10 mouse cellular contexts compared by ENCODE assay signal in genomic region chr11:120423569-120424295, GRCm38 (mm10). TPM values are rescaled to one million over a fixed set of nuclear protein-coding genes. Genes with fewer than 3 reads are reported as not detected.
DNase-seq lines count a peak whose midpoint lies in the region; ATAC-seq and TF ChIP-seq lines count a peak whose summit lies in the region.
"Had no signal": no experiment of that assay in that cellular context is flagged by ENCODE, and none has a peak within 500 bp of the region (broad histone marks: within the 10 kb centered on the region; RNA-seq: fewer than 3 reads in every experiment).

No protein-coding gene starts in this region.

- H3K27ac ChIP-seq in liver, adult 2 months (replicated peaks; ENCODE audit: insufficient read depth, low read depth, low read length), result peak overlapping the region; percentile 81
- no peak overlapping the region for H3K27ac ChIP-seq in liver, embryonic 12.5 days
- no peak overlapping the region for H3K27ac ChIP-seq in bone marrow macrophage, adult 2 months (ENCODE audit: insufficient read depth, low read depth, low read length)
- H3K27ac ChIP-seq in forebrain, embryonic 14.5 days (ENCODE audit: low read depth, low read length), result no peak overlapping the region
- H3K27ac ChIP-seq in intestine, embryonic 14.5 days (ENCODE audit: low read depth), result no peak overlapping the region
- no peak overlapping the region; the same call in 1 of the 2 replicates for H3K27ac ChIP-seq in neural tube, embryonic 11.5 days (ENCODE audit: low read depth, low read length)
- H3K27ac ChIP-seq: embryonic facial prominence, embryonic 13.5 days had no signal

- no peaks in the 10 kb centered on the region for H3K27me3 ChIP-seq in liver, adult 2 months (ENCODE audit: control insufficient read depth, insufficient read depth, low read length)
- H3K27me3 ChIP-seq in liver, embryonic 12.5 days (replicated peaks), result no peaks in the 10 kb centered on the region
- H3K27me3 ChIP-seq in forebrain, embryonic 14.5 days (replicated peaks; ENCODE audit: control insufficient read depth, insufficient read depth, low read length), result no peaks in the 10 kb centered on the region
- no peaks in the 10 kb centered on the region for H3K27me3 ChIP-seq in intestine, embryonic 14.5 days (replicated peaks; ENCODE audit: control insufficient read depth, insufficient read depth, low read length)
- no peaks in the 10 kb centered on the region for H3K27me3 ChIP-seq in neural tube, embryonic 11.5 days (ENCODE audit: control insufficient read depth, insufficient read depth, low read length)
- H3K27me3 ChIP-seq: embryonic facial prominence, embryonic 13.5 days had no signal

- peaks cover 23% of the 10 kb centered on the region; the same call in 1 of the 2 replicates for H3K79me2 ChIP-seq in liver, adult 2 months (ENCODE audit: control insufficient read depth, insufficient read depth, low read length)

- H3K36me3 ChIP-seq in liver, adult 2 months (ENCODE audit: control insufficient read depth, insufficient read depth, low read length), result peaks cover 51% of the 10 kb centered on the region
- peaks cover 98% of the 10 kb centered on the region for H3K36me3 ChIP-seq in liver, embryonic 12.5 days
- H3K36me3 ChIP-seq in forebrain, embryonic 14.5 days (ENCODE audit: control insufficient read depth, insufficient read depth, low read length), result peaks cover 82% of the 10 kb centered on the region
- peaks cover 75% of the 10 kb centered on the region for H3K36me3 ChIP-seq in intestine, embryonic 14.5 days (ENCODE audit: control insufficient read depth, insufficient read depth, low read length)
- peaks cover 26% of the 10 kb centered on the region for H3K36me3 ChIP-seq in neural tube, embryonic 11.5 days (ENCODE audit: control insufficient read depth, insufficient read depth, low read length)

- H3K4me3 ChIP-seq in liver, adult 2 months (ENCODE audit: insufficient read depth, low read depth, low read length), result no peak overlapping the region
- no peak overlapping the region for H3K4me3 ChIP-seq in liver, embryonic 12.5 days
- no peak overlapping the region for H3K4me3 ChIP-seq in bone marrow macrophage, adult 2 months (ENCODE audit: insufficient read depth, low read length)
- H3K4me3 ChIP-seq in forebrain, embryonic 14.5 days (ENCODE audit: low read depth, low read length), result no peak overlapping the region
- H3K4me3 ChIP-seq in intestine, embryonic 14.5 days (ENCODE audit: low read depth, low read length), result no peak overlapping the region
- H3K4me3 ChIP-seq in neural tube, embryonic 11.5 days (ENCODE audit: low read depth, low read length), result no peak overlapping the region
- H3K4me3 ChIP-seq: embryonic facial prominence, embryonic 13.5 days had no signal

- DNase-seq in liver, adult 2 months (ENCODE audit: extremely low read depth, low read depth, low spot score), result peak; percentile 63
- peak; percentile 83 for DNase-seq in forebrain, embryonic 14.5 days (ENCODE audit: low spot score)
- peak; percentile 85 for DNase-seq in intestine, embryonic 14.5 days (ENCODE audit: low spot score)
- DNase-seq in left cerebral cortex, adult 18-20 months (ENCODE audit: low spot score in 2 of 2), result peak; percentile 48 to 56
- DNase-seq in neural tube, embryonic 11.5 days (ENCODE audit: low spot score), result peak; percentile 68
- DNase-seq in testis, postnatal 10 days (ENCODE audit: low spot score), result peak; percentile 84

- no peak for ATAC-seq in liver, embryonic 12.5 days
- no peak for ATAC-seq in forebrain, embryonic 14.5 days
- ATAC-seq in intestine, embryonic 14.5 days (replicated peaks; ENCODE audit: low FRiP score, low TSS enrichment, low read depth), result peak; percentile 53; the same call in 1 of the 2 replicates
- no peak for ATAC-seq in neural tube, embryonic 11.5 days (ENCODE audit: insufficient read depth, low FRiP score, low TSS enrichment)

- peaks cover 28% of the 10 kb centered on the region for H3K4me1 ChIP-seq in liver, adult 2 months (ENCODE audit: control insufficient read depth, insufficient read depth, low read length)
- H3K4me1 ChIP-seq in liver, embryonic 12.5 days, result peaks cover 10% of the 10 kb centered on the region; the same call in 1 of the 2 replicates
- peaks cover 5% of the 10 kb centered on the region for H3K4me1 ChIP-seq in bone marrow macrophage, adult 2 months (ENCODE audit: control insufficient read depth, insufficient read depth, low read length)
- H3K4me1 ChIP-seq in forebrain, embryonic 14.5 days (ENCODE audit: control insufficient read depth, insufficient read depth, low read length), result no peaks in the 10 kb centered on the region
- peaks cover 10% of the 10 kb centered on the region for H3K4me1 ChIP-seq in intestine, embryonic 14.5 days (replicated peaks; ENCODE audit: control insufficient read depth, insufficient read depth, low read length)
- no peaks in the 10 kb centered on the region for H3K4me1 ChIP-seq in neural tube, embryonic 11.5 days (ENCODE audit: control insufficient read depth, insufficient read depth, low read length)
- H3K4me1 ChIP-seq: embryonic facial prominence, embryonic 13.5 days had no signal

- H3K4me2 ChIP-seq in liver, embryonic 12.5 days, result no peak overlapping the region
- no peak overlapping the region for H3K4me2 ChIP-seq in forebrain, embryonic 14.5 days (ENCODE audit: low read length)
- no peak overlapping the region for H3K4me2 ChIP-seq in intestine, embryonic 14.5 days (ENCODE audit: low read length)
- no peak overlapping the region for H3K4me2 ChIP-seq in neural tube, embryonic 11.5 days (ENCODE audit: low read depth)
- H3K4me2 ChIP-seq: embryonic facial prominence, embryonic 13.5 days had no signal

- 53% methylated on average over 9 of the region's 9 CpGs for WGBS in liver, adult 2 months
- 73% methylated on average over 9 of the region's 9 CpGs for WGBS in liver, embryonic 12.5 days (ENCODE audit: insufficient replicate concordance)
- WGBS in forebrain, embryonic 14.5 days, result 76% methylated on average over 9 of the region's 9 CpGs
- whole genome bisulfite sequencing in intestine, embryonic 14.5 days, result 60% methylated on average over 9 of the region's 9 CpGs
- 77% methylated on average over 9 of the region's 9 CpGs for WGBS in neural tube, embryonic 11.5 days

- peak; percentile 75 for TF ChIP-seq CTCF in liver, adult 2 months (IDR thresholded peaks at IDR 0.05; ENCODE audit: low read depth, low read length)
- TF ChIP-seq CTCF in bone marrow macrophage, adult 2 months (IDR thresholded peaks at IDR 0.05; ENCODE audit: low read depth, low read length), result peak; percentile 77

- H3K9ac ChIP-seq in liver, adult 2 months (ENCODE audit: low read depth, low read length), result no peak overlapping the region; the same call in 1 of the 2 replicates
- no peak overlapping the region for H3K9ac ChIP-seq in liver, embryonic 12.5 days
- H3K9ac ChIP-seq in forebrain, embryonic 14.5 days (ENCODE audit: low read length), result no peak overlapping the region
- no peak overlapping the region for H3K9ac ChIP-seq in intestine, embryonic 14.5 days (ENCODE audit: low read length)
- H3K9ac ChIP-seq in neural tube, embryonic 11.5 days (ENCODE audit: low read length), result no peak overlapping the region
- H3K9ac ChIP-seq: embryonic facial prominence, embryonic 13.5 days had no signal

- TF ChIP-seq POLR2A in liver, adult 2 months (IDR thresholded peaks at IDR 0.05; ENCODE audit: extremely low read depth, insufficient read depth, low read length), result no peak
- no peak for TF ChIP-seq POLR2A in bone marrow macrophage, adult 2 months (IDR thresholded peaks at IDR 0.05; ENCODE audit: borderline replicate concordance, low read depth, low read length)

- H3K9me3 ChIP-seq in liver, embryonic 12.5 days (replicated peaks), result no peaks in the 10 kb centered on the region
- no peaks in the 10 kb centered on the region for H3K9me3 ChIP-seq in forebrain, embryonic 14.5 days (replicated peaks; ENCODE audit: control insufficient read depth, low read length)
- H3K9me3 ChIP-seq in intestine, embryonic 14.5 days (ENCODE audit: control insufficient read depth, low read length), result no peaks in the 10 kb centered on the region
- no peaks in the 10 kb centered on the region for H3K9me3 ChIP-seq in neural tube, embryonic 11.5 days (ENCODE audit: control insufficient read depth, low read length)
- H3K9me3 ChIP-seq: embryonic facial prominence, embryonic 13.5 days had no signal

RNA-seq across cellular contexts. Expression of gene Nploc4, which starts 13.8 kb away (rescaled TPM):
- total RNA-seq in liver, adult 2 months (2014; rRNA removed), result 24.6 and 37.9 TPM in 2 replicates
- polyA plus RNA-seq in liver, adult 2 months (2012; rRNA removed), result 51.5 and 58.9 TPM in 2 replicates
- 44.9 and 46.3 TPM in 2 replicates for polyA plus RNA-seq in liver, embryonic 12.5 days (2016; fragmentation: Nextera tagmentation; extraction: Ambion mirVana)
- polyA plus RNA-seq in bone marrow macrophage, adult 2 months (2012; ENCODE audit: insufficient read depth, insufficient read length, missing spikeins), result 45.6 and 46.6 TPM in 2 replicates
- polyA plus RNA-seq in forebrain, embryonic 14.5 days (2014; fragmentation: Nextera tagmentation; extraction: Ambion mirVana), result 29.9 and 30.8 TPM in 2 replicates
- polyA plus RNA-seq in intestine, embryonic 14.5 days (2014; fragmentation: Nextera tagmentation; extraction: Ambion mirVana), result 34.5 and 37.4 TPM in 2 replicates
- 10 to 100 TPM; 65.2 TPM for total RNA-seq in left cerebral cortex, adult 18-20 months (2021)
- polyA plus RNA-seq in neural tube, embryonic 11.5 days (2014; fragmentation: Nextera tagmentation; extraction: Ambion mirVana), result 44.7 and 51.0 TPM in 2 replicates

RNA-seq across cellular contexts. Expression of gene Tspan10, which starts 18.7 kb away (rescaled TPM):
- total RNA-seq in liver, adult 2 months (2014; rRNA removed), result not detected in 2 replicates
- polyA plus RNA-seq in liver, adult 2 months (2012; rRNA removed), result 0.05 TPM in 2 replicates
- polyA plus RNA-seq in liver, embryonic 12.5 days (2016; fragmentation: Nextera tagmentation; extraction: Ambion mirVana), result not detected in 2 replicates
- 0.32 TPM in 1 of 2 replicates, not detected in the other for polyA plus RNA-seq in bone marrow macrophage, adult 2 months (2012; ENCODE audit: insufficient read depth, insufficient read length, missing spikeins)
- polyA plus RNA-seq in forebrain, embryonic 14.5 days (2014; fragmentation: Nextera tagmentation; extraction: Ambion mirVana), result not detected in 2 replicates
- not detected in 2 replicates for polyA plus RNA-seq in intestine, embryonic 14.5 days (2014; fragmentation: Nextera tagmentation; extraction: Ambion mirVana)
- total RNA-seq in left cerebral cortex, adult 18-20 months (2021), result 1 to 10 TPM; 1.8 to 3.3 TPM
- polyA plus RNA-seq in neural tube, embryonic 11.5 days (2014; fragmentation: Nextera tagmentation; extraction: Ambion mirVana), result not detected in 2 replicates
- polyA plus RNA-seq: neural tube, embryonic 14.5 days had no signal

RNA-seq across cellular contexts. Expression of gene Pde6g, which starts 29.6 kb away (rescaled TPM):
- 0.46 and 0.81 TPM in 2 replicates for total RNA-seq in liver, adult 2 months (2014; rRNA removed)
- 0.98 and 1.8 TPM in 2 replicates for polyA plus RNA-seq in liver, adult 2 months (2012; rRNA removed)
- 0.13 and 0.25 TPM in 2 replicates for polyA plus RNA-seq in liver, embryonic 12.5 days (2016; fragmentation: Nextera tagmentation; extraction: Ambion mirVana)
- polyA plus RNA-seq in bone marrow macrophage, adult 2 months (2012; ENCODE audit: insufficient read depth, insufficient read length, missing spikeins), result 0.49 and 0.62 TPM in 2 replicates
- not detected in 2 replicates for polyA plus RNA-seq in forebrain, embryonic 14.5 days (2014; fragmentation: Nextera tagmentation; extraction: Ambion mirVana)
- polyA plus RNA-seq in intestine, embryonic 14.5 days (2014; fragmentation: Nextera tagmentation; extraction: Ambion mirVana), result not detected in 2 replicates
- total RNA-seq in left cerebral cortex, adult 18-20 months (2021), result under 1 TPM; 0.40 to 0.58 TPM
- polyA plus RNA-seq in neural tube, embryonic 11.5 days (2014; fragmentation: Nextera tagmentation; extraction: Ambion mirVana), result 0.65 TPM in 1 of 2 replicates, not detected in the other
- polyA plus RNA-seq: embryonic facial prominence, embryonic 13.5 days had no signal

RNA-seq across cellular contexts. Expression of gene Oxld1, which starts 34.1 kb away (rescaled TPM):
- total RNA-seq in liver, adult 2 months (2014; rRNA removed), result 20.7 and 28.9 TPM in 2 replicates
- 29.2 and 32.6 TPM in 2 replicates for polyA plus RNA-seq in liver, adult 2 months (2012; rRNA removed)
- polyA plus RNA-seq in liver, embryonic 12.5 days (2016; fragmentation: Nextera tagmentation; extraction: Ambion mirVana), result 8.1 and 9.6 TPM in 2 replicates
- 11.4 and 15.4 TPM in 2 replicates for polyA plus RNA-seq in bone marrow macrophage, adult 2 months (2012; ENCODE audit: insufficient read depth, insufficient read length, missing spikeins)
- polyA plus RNA-seq in forebrain, embryonic 14.5 days (2014; fragmentation: Nextera tagmentation; extraction: Ambion mirVana), result 11.6 and 15.3 TPM in 2 replicates
- 16.5 and 17.5 TPM in 2 replicates for polyA plus RNA-seq in intestine, embryonic 14.5 days (2014; fragmentation: Nextera tagmentation; extraction: Ambion mirVana)
- total RNA-seq in left cerebral cortex, adult 18-20 months (2021), result 10 to 100 TPM; 13.0 to 16.4 TPM
- polyA plus RNA-seq in neural tube, embryonic 11.5 days (2014; fragmentation: Nextera tagmentation; extraction: Ambion mirVana), result 12.0 and 14.4 TPM in 2 replicates

RNA-seq across cellular contexts. Expression of gene Ccdc137, which starts 34.2 kb away (rescaled TPM):
- 4.6 and 5.7 TPM in 2 replicates for total RNA-seq in liver, adult 2 months (2014; rRNA removed)
- polyA plus RNA-seq in liver, adult 2 months (2012; rRNA removed), result 5.8 and 8.7 TPM in 2 replicates
- polyA plus RNA-seq in liver, embryonic 12.5 days (2016; fragmentation: Nextera tagmentation; extraction: Ambion mirVana), result 31.3 and 32.3 TPM in 2 replicates
- 9.9 and 16.6 TPM in 2 replicates for polyA plus RNA-seq in bone marrow macrophage, adult 2 months (2012; ENCODE audit: insufficient read depth, insufficient read length, missing spikeins)
- polyA plus RNA-seq in forebrain, embryonic 14.5 days (2014; fragmentation: Nextera tagmentation; extraction: Ambion mirVana), result 18.6 and 18.8 TPM in 2 replicates
- polyA plus RNA-seq in intestine, embryonic 14.5 days (2014; fragmentation: Nextera tagmentation; extraction: Ambion mirVana), result 30.5 and 31.2 TPM in 2 replicates
- 10 to 100 TPM; 26.4 to 29.1 TPM for total RNA-seq in left cerebral cortex, adult 18-20 months (2021)
- 26.4 and 29.0 TPM in 2 replicates for polyA plus RNA-seq in neural tube, embryonic 11.5 days (2014; fragmentation: Nextera tagmentation; extraction: Ambion mirVana)
